ENCODE assay signal across 17 mouse cellular contexts in the genomic region with DNA sequence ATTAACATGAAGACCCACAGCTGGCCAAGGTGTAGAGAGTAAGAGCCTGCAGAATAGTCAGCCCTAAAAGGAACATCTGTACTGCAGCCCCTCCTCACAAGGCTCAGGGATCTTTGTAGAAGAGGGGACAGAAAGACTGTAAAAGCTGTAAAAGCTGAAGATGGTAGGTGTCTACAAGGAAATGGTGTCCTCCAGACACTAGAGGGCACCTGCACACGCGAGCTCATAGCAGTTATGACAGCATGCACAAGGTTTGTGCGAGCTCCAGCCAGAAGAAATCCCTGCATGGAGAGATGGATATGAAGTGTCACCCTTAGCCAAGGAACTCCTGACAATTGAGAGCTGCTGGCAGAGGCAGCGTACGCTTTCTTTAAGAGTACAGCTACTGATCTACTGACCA. TPM values are rescaled to one million over a fixed set of nuclear protein-coding genes. Genes with fewer than 3 reads are reported as not detected.
DNase-seq lines count a peak whose midpoint lies in the region; ATAC-seq and TF ChIP-seq lines count a peak whose summit lies in the region.
"Had no signal": no experiment of that assay in that cellular context is flagged by ENCODE, and none has a peak within 500 bp of the region (broad histone marks: within the 10 kb centered on the region; RNA-seq: fewer than 3 reads in every experiment).

No protein-coding gene starts in this region.

- ATAC-seq in common myeloid progenitor, adult 5-6 weeks (replicated peaks; ENCODE audit: low read depth, poor library complexity, severe bottlenecking) = peak; percentile 61
- no peak for ATAC-seq in megakaryocyte, adult 5-6 weeks (ENCODE audit: poor library complexity, severe bottlenecking)

- no peak overlapping the region for H3K4me3 ChIP-seq in layer of hippocampus, adult 2 months
- H3K4me3 ChIP-seq: forebrain, embryonic 10.5 days; limb, embryonic 13.5 days; midbrain, embryonic 12.5 days had no signal

- peak; percentile 5 for DNase-seq in embryo, embryonic 10 days (ENCODE audit: low spot score)
- no peak for DNase-seq in embryo, embryonic 9.5 days (ENCODE audit: extremely low spot score)
- DNase-seq in layer of hippocampus, adult 2 months (ENCODE audit: low spot score in 2 of 2) = no peak
- DNase-seq in layer of hippocampus, postnatal 36 days = no peak
- peak; percentile 27 for DNase-seq in 416B (ENCODE audit: low read depth)
- DNase-seq in adrenal gland, postnatal 10 days = no peak
- DNase-seq: B cell, adult 2 months; cerebellum, postnatal 25 days; gastrocnemius, postnatal 36 days; heart, postnatal 14 days; kidney, adult 18-20 months; right cerebral cortex, postnatal 14 days had no signal

- H3K27ac ChIP-seq in layer of hippocampus, adult 2 months = no peak overlapping the region
- H3K27ac ChIP-seq: forebrain, embryonic 10.5 days; limb, embryonic 13.5 days; midbrain, embryonic 12.5 days had no signal

- TF ChIP-seq CTCF in layer of hippocampus, adult 2 months (conservative IDR thresholded peaks at IDR 0.05) = peak; percentile 42

RNA-seq across cellular contexts. Expression of a gene that starts 56.4 kb away (rescaled TPM):
- 100 to 1,000 TPM; 182 to 208 TPM for total RNA-seq in layer of hippocampus, adult 2 months (2021)
- 100 to 1,000 TPM; 183 to 187 TPM for total RNA-seq in layer of hippocampus, postnatal 36 days (2021)
- 49.2 and 63.1 TPM in 2 replicates for total RNA-seq in common myeloid progenitor, adult 5-6 weeks (2017)
- 15.4 and 23.5 TPM in 2 replicates for total RNA-seq in megakaryocyte, adult 5-6 weeks (2015)
- total RNA-seq in megakaryocyte, adult 5-6 weeks (2017) = 24.5 and 26.8 TPM in 2 replicates
- total RNA-seq in adrenal gland, postnatal 10 days (2021) = 10 to 100 TPM; 48.5 to 49.2 TPM

Comparison
In these comparisons a context has a peak if more than half of its experiments do, and no peak if none do; other contexts are left out.
1. DNase-seq: peak in embryo, embryonic 10 days (single experiment) and 416B (single experiment); none in embryo, embryonic 9.5 days (single experiment), layer of hippocampus, adult 2 months (0 of 2), layer of hippocampus, postnatal 36 days (0 of 2) and adrenal gland, postnatal 10 days (single experiment).